Mouse (Mus musculus): ENCODE results near the gene Dnajc16.

DNA sequence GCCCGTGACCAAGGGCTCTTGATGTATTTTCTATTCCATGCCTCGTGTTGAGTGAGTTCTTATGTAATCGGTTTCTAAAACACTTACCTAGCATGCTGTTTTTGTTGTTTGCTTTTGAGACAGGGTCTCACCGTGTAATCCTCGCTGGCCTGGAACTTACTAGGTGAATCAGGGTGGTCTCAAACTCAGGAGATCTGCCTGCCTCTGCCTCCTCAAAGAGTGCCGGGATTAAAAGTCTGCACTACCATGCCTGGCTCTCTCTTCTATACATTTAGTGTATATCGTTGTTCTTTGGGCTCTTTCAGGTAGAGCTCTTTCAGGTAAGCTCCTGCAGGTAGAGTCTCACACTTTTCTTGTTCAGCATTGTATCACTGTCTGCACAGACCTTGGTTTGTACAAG, 755 bp upstream of the Dnajc16 start:
- TF ChIP-seq CTCF (conservative IDR thresholded peaks at IDR 0.05; ENCODE audit: low read length) (no peak), POU5F1 (IDR thresholded peaks at IDR 0.05; ENCODE audit: borderline replicate concordance, low read length) (no peak)

Data from E14TG2a.4 (cell line).